Comparison of ENCODE assay signal across 8 mouse cellular contexts in the genomic region with DNA sequence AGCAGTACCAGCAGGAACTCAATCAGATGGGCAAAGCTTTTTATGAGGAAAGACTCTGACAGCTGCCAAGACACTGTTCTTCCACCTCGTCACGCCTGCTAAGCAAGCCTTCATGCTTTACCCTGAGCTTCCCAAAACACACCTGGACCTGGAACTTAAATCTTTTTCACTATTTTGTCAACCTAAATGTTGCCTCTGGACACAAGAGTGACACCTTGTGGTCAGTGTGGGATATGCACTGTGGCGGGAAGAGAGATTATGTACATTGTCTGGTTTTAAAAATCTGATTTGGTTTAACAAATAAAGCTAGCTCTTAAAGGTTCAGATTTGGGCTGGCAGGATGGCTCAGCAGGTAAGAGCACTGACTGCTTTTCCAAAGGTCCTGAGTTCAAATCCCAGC. TPM values are rescaled to one million over a fixed set of nuclear protein-coding genes. Genes with fewer than 3 reads are reported as not detected.
DNase-seq lines count a peak whose midpoint lies in the region; ATAC-seq and TF ChIP-seq lines count a peak whose summit lies in the region.

No protein-coding gene starts in this region.

- H3K9me3 ChIP-seq in forebrain, embryonic 14.5 days (replicated peaks; ENCODE audit: control insufficient read depth, low read length): no peaks in the 10 kb centered on the region
- no peaks in the 10 kb centered on the region for H3K9me3 ChIP-seq in forebrain, embryonic 13.5 days (replicated peaks)
- no peaks in the 10 kb centered on the region for H3K9me3 ChIP-seq in midbrain, embryonic 11.5 days (ENCODE audit: control insufficient read depth, low read length)
- no peaks in the 10 kb centered on the region for H3K9me3 ChIP-seq in midbrain, embryonic 16.5 days (replicated peaks; ENCODE audit: control insufficient read depth, low read length, poor library complexity, severe bottlenecking)

- no peak overlapping the region for H3K4me3 ChIP-seq in forebrain, embryonic 14.5 days (ENCODE audit: low read depth, low read length)
- no peak overlapping the region for H3K4me3 ChIP-seq in forebrain, embryonic 13.5 days
- H3K4me3 ChIP-seq in midbrain, embryonic 11.5 days (ENCODE audit: low read depth, low read length): no peak overlapping the region
- H3K4me3 ChIP-seq in midbrain, embryonic 16.5 days (ENCODE audit: low read depth, low read length): no peak overlapping the region
- no peak overlapping the region for H3K4me3 ChIP-seq in bone marrow, adult 2 months (replicated peaks; ENCODE audit: control insufficient read depth, low read depth, low read length)

- H3K27ac ChIP-seq in forebrain, embryonic 14.5 days (ENCODE audit: low read depth, low read length): no peak overlapping the region
- H3K27ac ChIP-seq in forebrain, embryonic 13.5 days: no peak overlapping the region
- H3K27ac ChIP-seq in midbrain, embryonic 11.5 days (ENCODE audit: low read depth, low read length): no peak overlapping the region
- H3K27ac ChIP-seq in midbrain, embryonic 16.5 days (ENCODE audit: low read length): no peak overlapping the region
- no peak overlapping the region for H3K27ac ChIP-seq in bone marrow, adult 2 months (ENCODE audit: control insufficient read depth, insufficient read depth, low read depth, low read length, poor library complexity)

- H3K4me1 ChIP-seq in forebrain, embryonic 14.5 days (ENCODE audit: control insufficient read depth, insufficient read depth, low read length): no peaks in the 10 kb centered on the region
- no peaks in the 10 kb centered on the region for H3K4me1 ChIP-seq in forebrain, embryonic 13.5 days
- H3K4me1 ChIP-seq in midbrain, embryonic 11.5 days (ENCODE audit: control insufficient read depth, insufficient read depth, low read length): no peaks in the 10 kb centered on the region
- no peaks in the 10 kb centered on the region for H3K4me1 ChIP-seq in midbrain, embryonic 16.5 days (ENCODE audit: control insufficient read depth, insufficient read depth, low read length)
- no peaks in the 10 kb centered on the region for H3K4me1 ChIP-seq in bone marrow, adult 2 months (ENCODE audit: control insufficient read depth, insufficient read depth, low read length)

- H3K27me3 ChIP-seq in forebrain, embryonic 14.5 days (replicated peaks; ENCODE audit: control insufficient read depth, insufficient read depth, low read length): no peaks in the 10 kb centered on the region
- H3K27me3 ChIP-seq in forebrain, embryonic 13.5 days: no peaks in the 10 kb centered on the region
- H3K27me3 ChIP-seq in midbrain, embryonic 11.5 days (ENCODE audit: control insufficient read depth, insufficient read depth, low read length): no peaks in the 10 kb centered on the region
- H3K27me3 ChIP-seq in midbrain, embryonic 16.5 days (ENCODE audit: control insufficient read depth, insufficient read depth, low read depth, low read length): no peaks in the 10 kb centered on the region

- TF ChIP-seq POLR2A in bone marrow, adult 2 months (IDR thresholded peaks at IDR 0.05; ENCODE audit: borderline replicate concordance, control insufficient read depth, low read depth, low read length): no peak

- 0 out of 2 replicates have a peak, but pooled peaks have one; percentile 25 for TF ChIP-seq CTCF in bone marrow, adult 2 months (IDR thresholded peaks at IDR 0.05; ENCODE audit: control insufficient read depth, insufficient read depth, low read length)

- H3K9ac ChIP-seq in forebrain, embryonic 14.5 days (ENCODE audit: low read length): no peak overlapping the region
- no peak overlapping the region for H3K9ac ChIP-seq in forebrain, embryonic 13.5 days
- no peak overlapping the region for H3K9ac ChIP-seq in midbrain, embryonic 11.5 days (ENCODE audit: low read length)
- no peak overlapping the region for H3K9ac ChIP-seq in midbrain, embryonic 16.5 days (ENCODE audit: low read depth, low read length)

- H3K4me2 ChIP-seq in forebrain, embryonic 14.5 days (ENCODE audit: low read length): no peak overlapping the region
- no peak overlapping the region for H3K4me2 ChIP-seq in forebrain, embryonic 13.5 days
- no peak overlapping the region for H3K4me2 ChIP-seq in midbrain, embryonic 11.5 days
- H3K4me2 ChIP-seq in midbrain, embryonic 16.5 days (ENCODE audit: low read length): no peak overlapping the region

- peak; percentile 57 for DNase-seq in forebrain, embryonic 14.5 days (ENCODE audit: low spot score)
- DNase-seq in midbrain, embryonic 11.5 days (ENCODE audit: low spot score, missing footprints): peak; percentile 94
- peak; percentile 55 for DNase-seq in heart, postnatal 4 days
- DNase-seq in lung, postnatal 14 days: peak; percentile 65
- peak; percentile 75 for DNase-seq in thymus, postnatal 4 days

- whole genome bisulfite sequencing in forebrain, embryonic 14.5 days: 61% methylated on average over 3 of the region's 3 CpGs
- WGBS in forebrain, embryonic 13.5 days: 57% methylated on average over 3 of the region's 3 CpGs
- 70% methylated on average over 3 of the region's 3 CpGs for WGBS in midbrain, embryonic 11.5 days
- 52% methylated on average over 3 of the region's 3 CpGs for WGBS in midbrain, embryonic 16.5 days
- WGBS in bone marrow, adult 2 months: 52% methylated on average over 3 of the region's 3 CpGs

- 0 out of 2 replicates have a peak, but pooled peaks have one; percentile 23 for ATAC-seq in forebrain, embryonic 14.5 days
- ATAC-seq in forebrain, embryonic 13.5 days: no peak
- ATAC-seq in midbrain, embryonic 11.5 days (ENCODE audit: low FRiP score): no peak
- ATAC-seq in midbrain, embryonic 16.5 days: no peak

- peaks cover 50% of the 10 kb centered on the region for H3K36me3 ChIP-seq in forebrain, embryonic 14.5 days (ENCODE audit: control insufficient read depth, insufficient read depth, low read length)
- peaks cover 46% of the 10 kb centered on the region for H3K36me3 ChIP-seq in forebrain, embryonic 13.5 days (ENCODE audit: poor library complexity, severe bottlenecking)
- H3K36me3 ChIP-seq in midbrain, embryonic 11.5 days (ENCODE audit: control insufficient read depth, insufficient read depth, low read length): peaks cover 2% of the 10 kb centered on the region; the same call in 1 of the 2 replicates
- H3K36me3 ChIP-seq in midbrain, embryonic 16.5 days (ENCODE audit: control insufficient read depth, insufficient read depth, low read length): peaks cover 13% of the 10 kb centered on the region

RNA-seq across cellular contexts. Expression of gene Tpm3, which starts 6.9 kb away (rescaled TPM):
- polyA plus RNA-seq in forebrain, embryonic 14.5 days (2014; fragmentation: Nextera tagmentation; extraction: Ambion mirVana): 385 and 432 TPM in 2 replicates
- 449 and 474 TPM in 2 replicates for polyA plus RNA-seq in forebrain, embryonic 13.5 days (2015; fragmentation: Nextera tagmentation; extraction: Ambion mirVana)
- polyA plus RNA-seq in midbrain, embryonic 11.5 days (2014; fragmentation: Nextera tagmentation; extraction: Ambion mirVana): 499 and 533 TPM in 2 replicates
- polyA plus RNA-seq in midbrain, embryonic 16.5 days (2015; fragmentation: Nextera tagmentation; extraction: Ambion mirVana): 377 and 415 TPM in 2 replicates
- 645 and 665 TPM in 2 replicates for polyA plus RNA-seq in bone marrow, adult 2 months (2011; ENCODE audit: insufficient read depth, insufficient read length, low replicate concordance, missing spikeins)
- total RNA-seq in heart, postnatal 4 days (2021): 100 to 1,000 TPM; 127 to 134 TPM

RNA-seq across cellular contexts. Expression of gene Ubap2l, which starts 13.1 kb away (rescaled TPM):
- 132 and 139 TPM in 2 replicates for polyA plus RNA-seq in forebrain, embryonic 14.5 days (2014; fragmentation: Nextera tagmentation; extraction: Ambion mirVana)
- polyA plus RNA-seq in forebrain, embryonic 13.5 days (2015; fragmentation: Nextera tagmentation; extraction: Ambion mirVana): 164 and 169 TPM in 2 replicates
- 209 and 218 TPM in 2 replicates for polyA plus RNA-seq in midbrain, embryonic 11.5 days (2014; fragmentation: Nextera tagmentation; extraction: Ambion mirVana)
- 120 and 132 TPM in 2 replicates for polyA plus RNA-seq in midbrain, embryonic 16.5 days (2015; fragmentation: Nextera tagmentation; extraction: Ambion mirVana)
- polyA plus RNA-seq in bone marrow, adult 2 months (2011; ENCODE audit: insufficient read depth, insufficient read length, low replicate concordance, missing spikeins): 57.2 and 89.7 TPM in 2 replicates
- total RNA-seq in heart, postnatal 4 days (2021): 100 to 1,000 TPM; 160 to 164 TPM

RNA-seq across cellular contexts. Expression of gene 4933434E20Rik, which starts 14.1 kb away (rescaled TPM):
- polyA plus RNA-seq in forebrain, embryonic 14.5 days (2014; fragmentation: Nextera tagmentation; extraction: Ambion mirVana): 246 and 248 TPM in 2 replicates
- polyA plus RNA-seq in forebrain, embryonic 13.5 days (2015; fragmentation: Nextera tagmentation; extraction: Ambion mirVana): 224 and 230 TPM in 2 replicates
- polyA plus RNA-seq in midbrain, embryonic 11.5 days (2014; fragmentation: Nextera tagmentation; extraction: Ambion mirVana): 207 and 227 TPM in 2 replicates
- polyA plus RNA-seq in midbrain, embryonic 16.5 days (2015; fragmentation: Nextera tagmentation; extraction: Ambion mirVana): 224 and 225 TPM in 2 replicates
- 31.4 and 49.9 TPM in 2 replicates for polyA plus RNA-seq in bone marrow, adult 2 months (2011; ENCODE audit: insufficient read depth, insufficient read length, low replicate concordance, missing spikeins)
- 10 to 100 TPM; 56.4 to 66.5 TPM for total RNA-seq in heart, postnatal 4 days (2021)

RNA-seq across cellular contexts. Expression of gene Nup210l, which starts 38.4 kb away (rescaled TPM):
- 0.28 and 0.30 TPM in 2 replicates for polyA plus RNA-seq in forebrain, embryonic 14.5 days (2014; fragmentation: Nextera tagmentation; extraction: Ambion mirVana)
- polyA plus RNA-seq in forebrain, embryonic 13.5 days (2015; fragmentation: Nextera tagmentation; extraction: Ambion mirVana): 0.34 TPM in 2 replicates
- 0.57 and 0.60 TPM in 2 replicates for polyA plus RNA-seq in midbrain, embryonic 11.5 days (2014; fragmentation: Nextera tagmentation; extraction: Ambion mirVana)
- polyA plus RNA-seq in midbrain, embryonic 16.5 days (2015; fragmentation: Nextera tagmentation; extraction: Ambion mirVana): 0.16 and 0.35 TPM in 2 replicates
- polyA plus RNA-seq in bone marrow, adult 2 months (2011; ENCODE audit: insufficient read depth, insufficient read length, low replicate concordance, missing spikeins): 0.79 and 1.5 TPM in 2 replicates
- total RNA-seq in heart, postnatal 4 days (2021): under 1 TPM; 0.12 to 0.23 TPM
